Mouse (Mus musculus) stomach, postnatal 0 days (tissue): ENCODE data around the gene Pkp4. TPM values are rescaled to one million over a fixed set of nuclear protein-coding genes. Genes with fewer than 3 reads are reported as not detected.
A peak's percentile ranks its signal among the peaks of the same experiment; 100 is the strongest.

ENCODE experiments used
- ATAC-seq: fragments of 200-750 bp; cut with Nextera tagmentation; 2 replicates; pipeline ENCODE4 v1.8.0; 2017; ENCODE audit not compliant: low FRiP score, low TSS enrichment
- DNase-seq: peaks from one replicate; pipeline ENCODE4 v3.0.0-alpha.2; 2016; ENCODE audit warnings: low spot score
- H3K27ac ChIP-seq: fragments of 300-500 bp; sonication (generic); replicated peaks from 2 replicates; pipeline ENCODE4 v1.5.1; 2014; ENCODE audit warnings: mild to moderate bottlenecking, control low read depth
- H3K27me3 ChIP-seq: fragments of 300-500 bp; sonication (generic); 2 replicates; pipeline ENCODE4 v1.6.1; 2014; ENCODE audit warnings: low read length; ENCODE audit not compliant: control insufficient read depth, insufficient read depth
- H3K36me3 ChIP-seq: fragments of 300-500 bp; sonication (generic); 2 replicates; pipeline ENCODE4 v1.6.1; 2014; ENCODE audit warnings: low read length, mixed read lengths; ENCODE audit not compliant: control insufficient read depth, insufficient read depth
- H3K4me1 ChIP-seq: fragments of 300-500 bp; sonication (generic); replicated peaks from 2 replicates; pipeline ENCODE4 v1.6.1; 2014; ENCODE audit warnings: antibody characterized with exemption; ENCODE audit not compliant: control insufficient read depth, insufficient read depth
- H3K4me2 ChIP-seq: fragments of 300-500 bp; sonication (generic); replicated peaks from 2 replicates; pipeline ENCODE4 v1.6.1; 2014; ENCODE audit warnings: low read depth, mild to moderate bottlenecking, control low read depth, moderate library complexity
- H3K4me3 ChIP-seq: fragments of 300-500 bp; sonication (generic); 2 replicates; pipeline ENCODE4 v1.5.1; 2014; ENCODE audit warnings: low read depth, low read length, control low read depth
- H3K9ac ChIP-seq: fragments of 300-500 bp; sonication (generic); 2 replicates; pipeline ENCODE4 v1.6.1; 2014; ENCODE audit warnings: mild to moderate bottlenecking, low read length, control low read depth, mixed read lengths
- H3K9me3 ChIP-seq: fragments of 300-500 bp; sonication (generic); 2 replicates; pipeline ENCODE4 v1.6.1; 2016; ENCODE audit warnings: low read length; ENCODE audit not compliant: control insufficient read depth
- CTCF ChIP-seq: IDR thresholded peaks from 2 replicates; pipeline ENCODE4 v1.5.1; 2016; ENCODE audit warnings: antibody characterized with exemption, low read depth, mild to moderate bottlenecking, moderate library complexity
- EP300 ChIP-seq: optimal IDR thresholded peaks from 2 replicates; pipeline ENCODE3; 2016; ENCODE audit warnings: antibody characterized with exemption
- WGBS: fragments of 180-500 bp; shearing (Covaris S2); extraction: QIAGEN DNeasy Blood & Tissue Kit; methylation state at CpG from one replicate; pipeline ENCODE4 v1.1.7; 2014; 5-methylcytosine and 5-hydroxymethylcytosine counted together
- polyA plus RNA-seq: library from polyadenylated mRNA; unstranded; fragments of >200 nt; fragmentation: Nextera tagmentation; extraction: Ambion mirVana; gene quantifications from 2 replicates; pipeline ENCODE4 v1.2.1, GENCODE M21; 2015

Pkp4 gene
- polyA plus RNA-seq, 1 experiment from 2014 or later = 16.9 TPM

DNA sequence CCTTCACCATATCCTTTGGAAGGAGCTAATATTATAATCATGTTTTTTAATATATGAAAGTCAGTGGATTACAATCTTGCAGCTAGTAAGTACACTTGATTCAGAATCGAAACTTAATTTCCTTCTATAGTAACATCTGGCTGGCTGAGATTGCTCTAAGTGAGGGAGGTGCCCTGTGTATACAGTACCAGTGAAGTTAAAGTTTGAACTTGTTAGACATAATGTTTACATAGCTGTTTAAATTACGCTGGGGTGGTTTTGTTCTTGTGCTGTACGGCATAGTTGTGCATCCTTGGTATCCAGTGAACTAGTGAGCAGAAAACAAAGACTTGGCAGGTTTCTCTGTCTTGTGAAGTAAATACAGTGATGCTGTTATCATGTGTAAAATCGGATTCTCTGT lies 18.3 kb downstream of the Pkp4 start:
- Histone ChIP-seq H3K36me3 (no peaks in the 10 kb centered on the region), H3K9me3 (no peaks in the 10 kb centered on the region), H3K4me3 (no peak overlapping the region), H3K27ac (peak overlapping the region; percentile 19; the same call in 1 of the 2 replicates), H3K27me3 (no peaks in the 10 kb centered on the region), H3K9ac (no peak overlapping the region), H3K4me2 (no peak overlapping the region; the same call in 1 of the 2 replicates), H3K4me1 (0 out of 2 replicates have a peak, but pooled peaks cover 9% of the 10 kb centered on the region)
- DNase-seq = peak; percentile 18
- 15% methylated on average over 4 of the region's 4 CpGs for WGBS
- TF ChIP-seq CTCF (no peak), EP300 (no peak)
- ATAC-seq = peak; percentile 75

DNA sequence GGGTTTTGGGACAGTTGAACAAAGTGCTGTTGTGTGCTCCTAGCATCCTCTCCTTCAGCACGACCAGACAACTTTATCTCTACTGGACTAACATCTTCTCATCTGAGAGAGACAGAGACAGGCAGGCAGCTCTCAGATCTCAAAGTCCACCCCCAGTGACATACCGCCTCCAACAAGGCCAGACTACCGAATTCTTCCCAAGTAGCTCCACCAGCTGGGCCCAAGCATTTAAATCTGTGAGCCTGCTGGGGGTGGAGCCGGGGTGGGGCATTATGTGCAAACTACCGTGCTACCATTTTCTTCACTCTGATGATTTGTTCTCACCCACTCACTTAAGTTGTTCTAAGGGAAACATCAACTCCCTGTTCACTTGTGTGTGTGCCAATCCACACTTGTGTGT lies 18.8 kb downstream of the Pkp4 start:
- 35% methylated on average over 5 of the region's 5 CpGs for WGBS
- Histone ChIP-seq H3K4me2 (no peak overlapping the region), H3K9me3 (no peaks in the 10 kb centered on the region), H3K9ac (no peak overlapping the region), H3K27me3 (no peaks in the 10 kb centered on the region), H3K27ac (peak overlapping the region; percentile 18; the same call in 1 of the 2 replicates), H3K4me3 (no peak overlapping the region), H3K36me3 (no peaks in the 10 kb centered on the region), H3K4me1 (0 out of 2 replicates have a peak, but pooled peaks cover 8% of the 10 kb centered on the region)
- ATAC-seq (no peak), DNase-seq (peak; percentile 35)
- TF ChIP-seq EP300 (no peak), CTCF (no peak)

DNA sequence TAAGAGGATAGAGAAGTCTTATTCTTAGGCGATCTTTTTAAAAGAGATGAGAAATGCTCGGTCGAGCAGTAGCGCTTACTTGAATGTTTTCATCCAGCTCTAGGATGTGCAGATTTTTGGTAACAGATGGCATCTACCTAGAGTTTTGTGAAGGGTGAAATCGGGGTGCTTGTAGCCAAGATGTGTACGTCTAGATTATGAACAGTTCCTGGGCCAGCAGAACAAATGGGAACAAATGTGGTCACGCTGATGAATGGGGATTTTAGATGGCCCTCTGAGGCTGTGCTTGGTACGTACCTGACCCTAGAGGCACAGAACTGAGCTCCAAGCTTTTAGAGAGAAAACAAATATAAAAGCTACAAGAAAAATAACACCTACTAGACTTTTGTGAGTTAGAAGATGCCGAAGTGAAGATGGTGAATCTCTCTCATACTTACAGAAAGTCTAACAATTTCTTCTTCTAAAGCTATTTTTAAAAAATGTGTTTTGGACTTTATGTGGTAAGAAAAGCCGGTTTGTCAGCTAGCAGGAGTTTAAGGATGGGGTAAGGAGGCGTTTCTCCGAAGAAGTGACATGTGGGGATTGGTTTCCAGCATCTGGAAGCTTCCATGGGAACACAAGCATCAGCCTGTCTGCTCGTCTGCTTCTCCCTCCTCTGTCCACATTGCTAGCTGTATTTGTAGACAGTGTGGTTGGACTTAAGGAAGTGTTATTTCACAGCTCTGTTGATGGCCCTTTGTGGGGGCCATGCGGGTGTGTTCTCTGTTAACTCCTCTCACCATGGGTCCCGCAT lies 20.9 kb downstream of the Pkp4 start:
- Histone ChIP-seq H3K4me2 (no peak overlapping the region), H3K36me3 (no peaks in the 10 kb centered on the region), H3K9me3 (no peaks in the 10 kb centered on the region), H3K27me3 (no peaks in the 10 kb centered on the region), H3K4me3 (no peak overlapping the region), H3K27ac (0 out of 2 replicates have a peak overlapping the region, but pooled peaks have one; percentile 6), H3K9ac (no peak overlapping the region), H3K4me1 (0 out of 2 replicates have a peak, but pooled peaks cover 8% of the 10 kb centered on the region)
- ATAC-seq = no peak
- WGBS = 73% methylated on average over 15 of the region's 15 CpGs
- TF ChIP-seq CTCF (no peak), EP300 (no peak)
- DNase-seq = peak; percentile 7

DNA sequence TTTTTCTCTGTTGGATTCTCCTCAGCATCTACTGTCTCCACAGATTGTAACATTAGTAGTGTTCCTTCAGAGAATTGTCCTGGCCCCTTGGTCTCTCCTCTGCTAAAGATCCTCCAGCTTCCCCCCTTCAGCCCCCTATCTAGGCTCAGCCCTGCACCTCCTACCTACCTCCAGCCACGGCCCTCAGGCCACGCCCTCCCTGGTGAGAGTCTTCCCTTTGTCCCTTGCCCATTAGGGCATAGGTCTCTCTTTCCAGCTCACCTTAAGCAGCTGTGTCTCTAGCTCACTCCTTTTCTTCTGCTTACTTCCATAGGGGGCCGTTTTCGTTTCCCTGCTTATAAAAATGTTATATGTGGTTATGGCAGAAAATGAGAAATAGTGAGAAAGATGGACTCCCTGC lies 22.9 kb downstream of the Pkp4 start:
- TF ChIP-seq EP300 (no peak), CTCF (no peak)
- ATAC-seq (no peak), DNase-seq (peak; percentile 11)
- no peaks in the 10 kb centered on the region for H3K27me3 ChIP-seq
- H3K9ac ChIP-seq = no peak overlapping the region
- H3K4me3 ChIP-seq = no peak overlapping the region
- no peaks in the 10 kb centered on the region for H3K9me3 ChIP-seq
- no peak overlapping the region for H3K27ac ChIP-seq
- H3K36me3 ChIP-seq = peaks cover 2% of the 10 kb centered on the region; the same call in 1 of the 2 replicates
- H3K4me1 ChIP-seq = 0 out of 2 replicates have a peak, but pooled peaks cover 8% of the 10 kb centered on the region
- 70% methylated on average over 4 of the region's 4 CpGs for WGBS
- H3K4me2 ChIP-seq = no peak overlapping the region

DNA sequence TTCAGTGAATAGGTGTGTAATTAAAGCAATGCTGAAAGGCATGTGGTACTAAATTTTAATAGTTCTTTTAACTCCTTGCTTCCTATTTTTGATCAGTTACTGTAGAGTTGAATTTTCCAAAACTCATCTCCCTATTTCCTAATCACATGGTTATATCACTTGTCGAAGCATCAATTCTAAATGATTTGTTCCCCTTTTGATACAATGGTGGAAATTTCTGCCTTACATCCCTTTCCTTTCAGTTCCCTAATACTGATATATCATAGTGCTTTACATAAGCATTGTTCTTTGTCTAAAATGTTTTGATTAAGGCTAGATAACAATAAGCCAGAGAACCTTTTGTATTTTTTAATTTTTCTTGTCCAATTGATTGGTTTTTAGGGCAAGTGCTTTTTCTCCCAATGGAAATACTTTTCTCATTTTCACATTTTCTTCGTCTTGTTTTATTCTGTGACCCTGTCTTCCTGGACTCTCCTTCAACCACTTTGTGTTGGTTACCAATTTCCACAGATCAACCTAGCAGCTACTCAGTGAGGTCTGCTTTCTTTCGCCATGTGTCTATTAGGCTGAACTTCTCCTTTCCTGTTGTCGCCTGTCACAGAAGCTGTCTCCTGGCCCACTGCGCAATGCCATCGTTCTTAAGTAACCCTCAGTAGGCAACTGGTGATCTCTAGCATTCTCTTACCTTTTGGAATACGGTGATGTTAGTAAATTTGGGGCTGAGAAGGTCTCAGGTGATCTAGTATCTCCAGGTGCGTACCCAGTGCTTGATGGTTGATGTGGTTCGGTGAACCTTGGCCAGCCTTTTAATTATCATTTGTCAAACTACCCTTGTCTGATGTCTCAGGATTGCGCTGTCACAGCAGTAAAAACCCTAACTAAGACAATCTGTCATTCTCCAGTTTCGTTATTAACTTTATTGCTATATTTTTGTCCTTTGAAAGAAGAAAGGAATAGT lies 23.7 kb downstream of the Pkp4 start:
- ATAC-seq = no peak
- peaks cover 2% of the 10 kb centered on the region; the same call in 1 of the 2 replicates for H3K36me3 ChIP-seq
- DNase-seq = no peak
- no peaks in the 10 kb centered on the region for H3K27me3 ChIP-seq
- no peaks in the 10 kb centered on the region for H3K9me3 ChIP-seq
- WGBS = 88% methylated on average over 11 of the region's 11 CpGs
- no peak overlapping the region for H3K4me3 ChIP-seq
- no peak overlapping the region for H3K9ac ChIP-seq
- TF ChIP-seq EP300 = no peak
- TF ChIP-seq CTCF = no peak
- H3K4me2 ChIP-seq = no peak overlapping the region
- H3K27ac ChIP-seq = no peak overlapping the region
- 0 out of 2 replicates have a peak, but pooled peaks cover 8% of the 10 kb centered on the region for H3K4me1 ChIP-seq
